Mouse (Mus musculus) embryonic fibroblast, embryonic 13.5 days (primary cell): Measurements from ENCODE around the gene Ahnak.

Experiments used
- CTCF ChIP-seq: IDR thresholded peaks from 2 replicates; pipeline ENCODE4 v1.5.1; 2011; ENCODE audit warnings: mild to moderate bottlenecking, control low read depth, low read length, moderate library complexity, borderline replicate concordance; ENCODE audit not compliant: insufficient read depth
- POLR2A ChIP-seq: IDR thresholded peaks from 2 replicates; pipeline ENCODE4 v1.6.1; 2011; ENCODE audit warnings: low read depth, mild to moderate bottlenecking, control low read depth, low read length, moderate library complexity

GRCm38 (mm10) chr19:9055703-9056355, 66.7 kb downstream of the Ahnak start:
- TF ChIP-seq CTCF, result no peak
- no peak for TF ChIP-seq POLR2A
